Mouse (Mus musculus) neural tube, embryonic 15.5 days (tissue): Measurements from ENCODE around the gene Mrpl38. TPM values are rescaled to one million over a fixed set of nuclear protein-coding genes. Genes with fewer than 3 reads are reported as not detected.

Experiments
- ATAC-seq: fragments of 200-750 bp; cut with Nextera tagmentation; 2 replicates; pipeline ENCODE4 v1.8.0; 2017; ENCODE audit warnings: mild to moderate bottlenecking, moderate TSS enrichment, moderate library complexity; ENCODE audit not compliant: low FRiP score
- H3K27ac ChIP-seq: fragments of 300-500 bp; sonication (generic); replicated peaks from 2 replicates; pipeline ENCODE4 v1.5.1; 2015; ENCODE audit warnings: mild to moderate bottlenecking, inconsistent platforms
- H3K27me3 ChIP-seq: fragments of 300-500 bp; sonication (generic); replicated peaks from 2 replicates; pipeline ENCODE4 v1.6.1; 2015; ENCODE audit warnings: inconsistent platforms
- H3K36me3 ChIP-seq: fragments of 300-500 bp; sonication (generic); 2 replicates; pipeline ENCODE4 v1.6.1; 2015; ENCODE audit warnings: inconsistent platforms
- H3K4me1 ChIP-seq: fragments of 300-500 bp; sonication (generic); 2 replicates; pipeline ENCODE4 v1.6.1; 2015; ENCODE audit warnings: inconsistent platforms
- H3K4me2 ChIP-seq: fragments of 300-500 bp; sonication (generic); 2 replicates; pipeline ENCODE4 v1.6.1; 2015; ENCODE audit warnings: inconsistent platforms, mild to moderate bottlenecking, moderate library complexity
- H3K4me3 ChIP-seq: fragments of 300-500 bp; sonication (generic); replicated peaks from 2 replicates; pipeline ENCODE4 v1.5.1; 2015; ENCODE audit warnings: mild to moderate bottlenecking, inconsistent platforms
- H3K9ac ChIP-seq: fragments of 300-500 bp; sonication (generic); replicated peaks from 2 replicates; pipeline ENCODE4 v1.6.1; 2015; ENCODE audit warnings: mild to moderate bottlenecking, inconsistent platforms
- H3K9me3 ChIP-seq: fragments of 300-500 bp; sonication (generic); replicated peaks from 2 replicates; pipeline ENCODE4 v1.6.1; 2016; ENCODE audit warnings: inconsistent platforms
- WGBS: fragments of 180-500 bp; shearing (Covaris S2); methylation state at CpG from one replicate; pipeline ENCODE4 v1.1.7; 2015; ENCODE audit warnings: mixed read lengths; 5-methylcytosine and 5-hydroxymethylcytosine counted together
- polyA plus RNA-seq: library from polyadenylated mRNA; unstranded; fragments of >200 nt; fragmentation: Nextera tagmentation; extraction: Ambion mirVana; gene quantifications from 2 replicates; pipeline ENCODE4 v1.2.1, GENCODE M21; 2015

Mrpl38 gene
- polyA plus RNA-seq, 1 experiment from 2014 or later, result 82.2 TPM

GRCm38 (mm10) chr11:116107777-116108285 is 30.8 kb downstream of the Mrpl38 start:
- Histone ChIP-seq H3K9me3 (no peaks in the 10 kb centered on the region), H3K36me3 (no peaks in the 10 kb centered on the region), H3K4me2 (peak overlapping the region; percentile 61), H3K4me1 (peaks cover 53% of the 10 kb centered on the region), H3K27ac (no peak overlapping the region), H3K9ac (0 out of 2 replicates have a peak overlapping the region, but pooled peaks have one; percentile 3), H3K27me3 (peaks cover 66% of the 10 kb centered on the region), H3K4me3 (peak overlapping the region; percentile 37)
- no peak for ATAC-seq
- 14% methylated on average over 19 of the region's 19 CpGs for WGBS

GRCm38 (mm10) chr11:116106963-116107776 is 31.5 kb downstream of the Mrpl38 start:
- peaks cover 66% of the 10 kb centered on the region for H3K27me3 ChIP-seq
- H3K9me3 ChIP-seq, result no peaks in the 10 kb centered on the region
- 22% methylated on average over 14 of the region's 14 CpGs for WGBS
- H3K4me2 ChIP-seq, result peak overlapping the region; percentile 61
- peak overlapping the region; percentile 37 for H3K4me3 ChIP-seq
- H3K36me3 ChIP-seq, result no peaks in the 10 kb centered on the region
- no peak overlapping the region for H3K27ac ChIP-seq
- no peak for ATAC-seq
- no peak overlapping the region for H3K9ac ChIP-seq
- H3K4me1 ChIP-seq, result peaks cover 56% of the 10 kb centered on the region

- ATAC-seq, result no peak
- Histone ChIP-seq H3K9ac (no peak overlapping the region), H3K4me2 (peak overlapping the region; percentile 9), H3K9me3 (no peaks in the 10 kb centered on the region), H3K4me3 (no peak overlapping the region), H3K27ac (no peak overlapping the region), H3K27me3 (peaks cover 60% of the 10 kb centered on the region), H3K4me1 (peaks cover 61% of the 10 kb centered on the region), H3K36me3 (no peaks in the 10 kb centered on the region)
- WGBS, result 30% methylated on average over 32 of the region's 32 CpGs
Observed at GRCm38 (mm10) chr11:116106154-116106962, 32.3 kb downstream of the Mrpl38 start.

- H3K9me3 ChIP-seq, result no peaks in the 10 kb centered on the region
- no peak overlapping the region for H3K4me2 ChIP-seq
- H3K4me3 ChIP-seq, result no peak overlapping the region
- no peak overlapping the region for H3K9ac ChIP-seq
- ATAC-seq, result no peak
- H3K27me3 ChIP-seq, result peaks cover 47% of the 10 kb centered on the region
- peaks cover 61% of the 10 kb centered on the region for H3K4me1 ChIP-seq
- H3K36me3 ChIP-seq, result no peaks in the 10 kb centered on the region
- H3K27ac ChIP-seq, result no peak overlapping the region
- 95% methylated on average over 2 of the region's 2 CpGs for WGBS
Observed at GRCm38 (mm10) chr11:116105065-116105464, 33.6 kb downstream of the Mrpl38 start.

- ATAC-seq, result 0 out of 2 replicates have a peak, but pooled peaks have one; percentile 22
- Histone ChIP-seq H3K27me3 (peaks cover 38% of the 10 kb centered on the region), H3K4me1 (peaks cover 51% of the 10 kb centered on the region), H3K4me3 (no peak overlapping the region), H3K9ac (no peak overlapping the region), H3K36me3 (no peaks in the 10 kb centered on the region), H3K9me3 (no peaks in the 10 kb centered on the region), H3K4me2 (no peak overlapping the region), H3K27ac (peak overlapping the region; percentile 56)
- 33% methylated on average over 14 of the region's 14 CpGs for WGBS
Observed at GRCm38 (mm10) chr11:116104006-116104646, 34.5 kb downstream of the Mrpl38 start.

GRCm38 (mm10) chr11:116103572-116103971 is 35.1 kb downstream of the Mrpl38 start:
- Histone ChIP-seq H3K9ac (no peak overlapping the region), H3K9me3 (no peaks in the 10 kb centered on the region), H3K4me2 (no peak overlapping the region), H3K4me3 (no peak overlapping the region), H3K4me1 (peaks cover 46% of the 10 kb centered on the region), H3K27ac (peak overlapping the region; percentile 56; the same call in 1 of the 2 replicates), H3K36me3 (no peaks in the 10 kb centered on the region), H3K27me3 (peaks cover 32% of the 10 kb centered on the region)
- WGBS, result 68% methylated on average over 12 of the region's 12 CpGs
- no peak for ATAC-seq

- Histone ChIP-seq H3K36me3 (no peaks in the 10 kb centered on the region), H3K4me1 (peaks cover 35% of the 10 kb centered on the region), H3K9me3 (no peaks in the 10 kb centered on the region), H3K9ac (no peak overlapping the region), H3K27me3 (peaks cover 21% of the 10 kb centered on the region), H3K27ac (peak overlapping the region; percentile 85), H3K4me2 (no peak overlapping the region), H3K4me3 (no peak overlapping the region)
- WGBS, result 60% methylated on average over 3 of the region's 4 CpGs
- ATAC-seq, result no peak; the same call in 1 of the 2 replicates
Observed at GRCm38 (mm10) chr11:116102472-116102871, 36.2 kb downstream of the Mrpl38 start.

- WGBS, result 29% methylated on average over 11 of the region's 11 CpGs
- Histone ChIP-seq H3K9ac (no peak overlapping the region), H3K36me3 (no peaks in the 10 kb centered on the region), H3K9me3 (no peaks in the 10 kb centered on the region), H3K27ac (peak overlapping the region; percentile 85), H3K4me2 (0 out of 2 replicates have a peak overlapping the region, but pooled peaks have one; percentile 5), H3K4me1 (peaks cover 31% of the 10 kb centered on the region), H3K4me3 (no peak overlapping the region), H3K27me3 (peaks cover 16% of the 10 kb centered on the region)
- ATAC-seq, result peak; percentile 77; the same call in 1 of the 2 replicates
Observed at GRCm38 (mm10) chr11:116101931-116102381, 36.7 kb downstream of the Mrpl38 start.

- Histone ChIP-seq H3K9ac (no peak overlapping the region), H3K4me3 (no peak overlapping the region), H3K4me2 (no peak overlapping the region), H3K4me1 (peaks cover 27% of the 10 kb centered on the region), H3K27ac (peak overlapping the region; percentile 85), H3K27me3 (peaks cover 5% of the 10 kb centered on the region; the same call in 1 of the 2 replicates), H3K36me3 (no peaks in the 10 kb centered on the region), H3K9me3 (no peaks in the 10 kb centered on the region)
- no peak for ATAC-seq
- WGBS, result 82% methylated on average over 7 of the region's 7 CpGs
Observed at GRCm38 (mm10) chr11:116100839-116101238, 37.8 kb downstream of the Mrpl38 start.

GRCm38 (mm10) chr11:116100385-116100784 is 38.3 kb downstream of the Mrpl38 start:
- 85% methylated on average over 6 of the region's 6 CpGs for WGBS
- H3K27ac ChIP-seq, result no peak overlapping the region
- no peak for ATAC-seq
- H3K4me1 ChIP-seq, result peaks cover 27% of the 10 kb centered on the region
- H3K36me3 ChIP-seq, result no peaks in the 10 kb centered on the region
- H3K4me3 ChIP-seq, result no peak overlapping the region
- H3K9ac ChIP-seq, result no peak overlapping the region
- H3K4me2 ChIP-seq, result no peak overlapping the region
- no peaks in the 10 kb centered on the region for H3K9me3 ChIP-seq
- H3K27me3 ChIP-seq, result peaks cover under 1% of the 10 kb centered on the region; the same call in 1 of the 2 replicates

GRCm38 (mm10) chr11:116099462-116099861 is 39.2 kb downstream of the Mrpl38 start:
- H3K27ac ChIP-seq, result no peak overlapping the region
- H3K27me3 ChIP-seq, result no peaks in the 10 kb centered on the region
- no peaks in the 10 kb centered on the region for H3K9me3 ChIP-seq
- ATAC-seq, result no peak
- H3K4me3 ChIP-seq, result no peak overlapping the region
- peaks cover 25% of the 10 kb centered on the region for H3K4me1 ChIP-seq
- H3K4me2 ChIP-seq, result no peak overlapping the region
- H3K9ac ChIP-seq, result no peak overlapping the region
- H3K36me3 ChIP-seq, result no peaks in the 10 kb centered on the region
- WGBS, result 89% methylated on average over 6 of the region's 6 CpGs
